Mouse (Mus musculus): ENCODE data around the gene Maml1. TPM values are rescaled to one million over a fixed set of nuclear protein-coding genes. Genes with fewer than 3 reads are reported as not detected.

Maml1 gene
- polyA plus RNA-seq, 1 experiment from 2014 or later, result 1.6 TPM

DNA sequence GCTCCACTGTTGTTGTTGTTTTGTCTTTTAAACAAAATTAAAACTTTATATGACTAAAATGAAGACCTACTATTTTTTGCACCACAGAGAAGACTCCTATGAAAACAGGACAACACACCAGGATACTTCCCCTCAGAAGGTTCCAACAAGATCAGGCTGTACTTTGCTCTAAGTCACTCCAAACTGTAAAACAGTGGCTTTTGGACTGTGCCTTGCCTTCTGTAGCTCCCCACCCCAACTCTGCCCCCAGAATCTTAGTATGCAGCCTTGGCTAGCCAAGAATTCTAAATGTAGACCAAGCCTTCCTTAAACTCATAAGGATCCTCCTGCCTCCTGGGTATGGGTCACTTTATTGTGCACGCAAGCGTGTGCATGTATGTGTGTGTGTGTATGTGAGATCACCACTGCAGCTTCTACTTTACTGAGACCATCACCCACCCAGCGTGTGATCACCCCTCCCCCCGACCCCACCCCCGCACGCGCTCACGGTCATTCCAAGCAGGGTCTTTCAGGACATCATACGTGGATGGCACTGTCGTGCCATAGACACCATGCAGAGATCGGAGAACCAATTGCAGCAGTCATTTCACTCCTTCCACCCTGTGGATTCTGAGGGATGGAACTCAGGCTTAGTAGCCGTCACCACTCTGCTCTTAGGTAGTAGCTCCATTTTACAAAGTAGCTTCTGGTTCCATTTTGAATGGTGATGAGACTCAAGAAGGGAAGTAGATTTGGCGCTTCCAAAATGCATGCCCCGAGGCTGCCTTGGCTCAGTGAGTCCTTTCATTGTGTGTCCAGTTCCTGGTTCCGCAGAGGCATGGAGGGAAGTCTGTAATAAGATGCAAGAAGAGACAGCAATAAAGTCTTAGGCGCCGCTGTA is 68.1 kb downstream of the Maml1 start:
- WGBS (ENCODE audit: insufficient replicate concordance), result 4% methylated on average over 17 of the region's 17 CpGs
- Histone ChIP-seq H3K27ac (ENCODE audit: low read depth) (peak overlapping the region; percentile 94), H3K9ac (replicated peaks) (peak overlapping the region; percentile 98), H3K4me1 (ENCODE audit: insufficient read depth) (peaks cover 33% of the 10 kb centered on the region), H3K4me3 (ENCODE audit: low read depth, low read length) (peak overlapping the region; percentile 78), H3K9me3 (ENCODE audit: low read length) (no peaks in the 10 kb centered on the region), H3K27me3 (ENCODE audit: insufficient read depth, low read length) (no peaks in the 10 kb centered on the region), H3K36me3 (replicated peaks; ENCODE audit: insufficient read depth, low read length) (no peaks in the 10 kb centered on the region), H3K4me2 (ENCODE audit: low read depth, low read length) (peak overlapping the region; percentile 80)
- DNase-seq (peak; percentile 36), ATAC-seq (0 out of 2 replicates have a peak, but pooled peaks have one; percentile 0)
- no peak for TF ChIP-seq EP300 (IDR thresholded peaks at IDR 0.05; ENCODE audit: low read depth)
- no peak for TF ChIP-seq CTCF (IDR thresholded peaks at IDR 0.05; ENCODE audit: low read depth)

DNA sequence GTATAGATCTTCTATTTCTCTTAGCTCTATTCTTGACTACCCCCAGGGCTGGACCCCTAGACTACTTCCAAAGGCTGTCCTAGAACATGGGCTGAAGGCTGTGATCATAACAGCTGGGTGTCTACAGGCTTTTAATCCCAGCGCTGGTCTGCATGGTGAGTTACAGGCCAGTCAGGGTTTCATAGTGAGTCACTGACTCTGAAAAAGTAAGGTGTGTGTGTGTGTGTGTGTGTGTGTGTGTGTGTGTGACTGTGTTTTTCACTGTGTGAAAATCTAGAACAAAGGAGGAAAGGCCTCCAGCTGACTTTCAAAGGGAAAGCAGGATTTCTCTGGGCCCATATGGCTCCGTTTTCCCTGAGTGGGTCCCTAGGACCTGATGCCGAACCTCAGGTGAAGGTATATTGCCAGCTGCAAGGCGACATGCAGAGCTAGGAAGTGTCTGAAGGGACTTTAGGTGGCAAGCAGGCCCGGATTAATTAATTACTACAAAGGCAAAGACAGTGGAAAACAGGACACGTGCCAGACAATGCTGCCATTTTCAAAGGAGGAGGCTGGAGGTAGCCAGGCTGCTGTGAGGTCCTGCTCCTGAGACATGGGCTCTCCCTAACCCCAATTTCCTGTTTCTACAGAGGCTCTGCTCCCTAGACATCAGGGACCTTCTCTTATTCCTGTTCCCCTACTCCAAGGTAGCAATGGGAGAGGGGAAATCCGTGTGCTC is 69.4 kb downstream of the Maml1 start:
- H3K9ac ChIP-seq (replicated peaks), result no peak overlapping the region

DNA sequence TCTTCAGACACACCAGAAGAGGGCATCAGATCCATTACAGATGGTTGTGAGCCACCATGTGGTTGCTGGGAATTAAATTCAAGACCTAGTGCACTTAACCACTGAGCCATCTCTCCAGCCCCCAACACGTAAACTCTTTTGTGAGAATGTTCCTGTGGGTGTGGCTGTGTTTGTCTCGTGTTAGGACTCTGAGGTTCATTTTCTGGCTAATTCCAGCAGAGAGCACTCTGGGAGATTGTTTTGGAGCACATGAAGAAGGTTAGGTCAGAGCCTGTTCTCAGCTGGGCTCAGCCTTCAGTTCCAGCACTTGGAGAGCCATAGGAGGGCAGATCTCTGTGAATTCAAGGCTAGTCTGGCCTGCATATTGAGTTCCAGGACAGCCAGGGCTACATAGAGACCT is 72.3 kb downstream of the Maml1 start:
- Histone ChIP-seq H3K27ac (ENCODE audit: low read depth) (no peak overlapping the region), H3K4me1 (ENCODE audit: insufficient read depth) (peaks cover 27% of the 10 kb centered on the region), H3K9ac (replicated peaks) (no peak overlapping the region), H3K27me3 (ENCODE audit: insufficient read depth, low read length) (no peaks in the 10 kb centered on the region), H3K4me2 (ENCODE audit: low read depth, low read length) (no peak overlapping the region), H3K4me3 (ENCODE audit: low read depth, low read length) (no peak overlapping the region), H3K9me3 (ENCODE audit: low read length) (no peaks in the 10 kb centered on the region), H3K36me3 (replicated peaks; ENCODE audit: insufficient read depth, low read length) (no peaks in the 10 kb centered on the region)
- DNase-seq, result no peak
- WGBS (ENCODE audit: insufficient replicate concordance), result 55% methylated on average over 2 of the region's 2 CpGs
- ATAC-seq, result no peak
- TF ChIP-seq CTCF (IDR thresholded peaks at IDR 0.05; ENCODE audit: low read depth) (peak; percentile 22; the same call in 1 of the 2 replicates), EP300 (IDR thresholded peaks at IDR 0.05; ENCODE audit: low read depth) (no peak)

More for the DNA sequence above, 69.4 kb downstream of the Maml1 start:
- Histone ChIP-seq H3K27me3 (ENCODE audit: insufficient read depth, low read length) (no peaks in the 10 kb centered on the region), H3K36me3 (replicated peaks; ENCODE audit: insufficient read depth, low read length) (no peaks in the 10 kb centered on the region), H3K9me3 (ENCODE audit: low read length) (no peaks in the 10 kb centered on the region), H3K4me2 (ENCODE audit: low read depth, low read length) (peak overlapping the region; percentile 80), H3K27ac (ENCODE audit: low read depth) (no peak overlapping the region), H3K4me3 (ENCODE audit: low read depth, low read length) (no peak overlapping the region), H3K4me1 (ENCODE audit: insufficient read depth) (peaks cover 38% of the 10 kb centered on the region)
- ATAC-seq (no peak), DNase-seq (peak; percentile 11)
- 63% methylated on average over 7 of the region's 7 CpGs for WGBS (ENCODE audit: insufficient replicate concordance)
- TF ChIP-seq EP300 (IDR thresholded peaks at IDR 0.05; ENCODE audit: low read depth), result no peak

DNA sequence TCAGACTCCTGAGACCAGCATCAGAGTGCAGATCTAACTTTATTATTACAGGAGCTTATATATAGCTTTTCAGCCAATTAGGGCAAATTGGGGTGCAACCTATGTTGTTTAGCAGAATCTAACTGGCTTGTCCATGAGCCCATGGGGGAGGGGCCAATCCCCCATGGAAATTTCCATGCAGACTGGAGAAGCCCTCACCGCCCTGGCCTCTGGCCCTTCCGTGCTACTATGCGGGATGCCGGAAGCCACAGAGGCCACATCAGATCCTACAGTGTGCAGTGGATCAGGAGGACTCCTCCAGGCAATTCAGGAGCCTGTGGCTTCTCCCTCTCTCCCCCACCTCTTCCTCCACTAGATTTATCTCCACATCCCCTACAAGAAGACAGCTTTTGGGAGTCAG is 74.3 kb downstream of the Maml1 start:
- H3K4me1 ChIP-seq (ENCODE audit: insufficient read depth), result peaks cover 30% of the 10 kb centered on the region; the same call in 1 of the 2 replicates
- no peak overlapping the region for H3K4me3 ChIP-seq (ENCODE audit: low read depth, low read length)
- H3K36me3 ChIP-seq (replicated peaks; ENCODE audit: insufficient read depth, low read length), result no peaks in the 10 kb centered on the region
- H3K9ac ChIP-seq (replicated peaks), result no peak overlapping the region
- TF ChIP-seq CTCF (IDR thresholded peaks at IDR 0.05; ENCODE audit: low read depth), result no peak
- no peak for TF ChIP-seq EP300 (IDR thresholded peaks at IDR 0.05; ENCODE audit: low read depth)
- no peaks in the 10 kb centered on the region for H3K9me3 ChIP-seq (ENCODE audit: low read length)
- 69% methylated on average over 4 of the region's 4 CpGs for WGBS (ENCODE audit: insufficient replicate concordance)
- no peaks in the 10 kb centered on the region for H3K27me3 ChIP-seq (ENCODE audit: insufficient read depth, low read length)
- no peak overlapping the region for H3K27ac ChIP-seq (ENCODE audit: low read depth)
- DNase-seq (no peak), ATAC-seq (no peak)
- no peak overlapping the region for H3K4me2 ChIP-seq (ENCODE audit: low read depth, low read length)

DNA sequence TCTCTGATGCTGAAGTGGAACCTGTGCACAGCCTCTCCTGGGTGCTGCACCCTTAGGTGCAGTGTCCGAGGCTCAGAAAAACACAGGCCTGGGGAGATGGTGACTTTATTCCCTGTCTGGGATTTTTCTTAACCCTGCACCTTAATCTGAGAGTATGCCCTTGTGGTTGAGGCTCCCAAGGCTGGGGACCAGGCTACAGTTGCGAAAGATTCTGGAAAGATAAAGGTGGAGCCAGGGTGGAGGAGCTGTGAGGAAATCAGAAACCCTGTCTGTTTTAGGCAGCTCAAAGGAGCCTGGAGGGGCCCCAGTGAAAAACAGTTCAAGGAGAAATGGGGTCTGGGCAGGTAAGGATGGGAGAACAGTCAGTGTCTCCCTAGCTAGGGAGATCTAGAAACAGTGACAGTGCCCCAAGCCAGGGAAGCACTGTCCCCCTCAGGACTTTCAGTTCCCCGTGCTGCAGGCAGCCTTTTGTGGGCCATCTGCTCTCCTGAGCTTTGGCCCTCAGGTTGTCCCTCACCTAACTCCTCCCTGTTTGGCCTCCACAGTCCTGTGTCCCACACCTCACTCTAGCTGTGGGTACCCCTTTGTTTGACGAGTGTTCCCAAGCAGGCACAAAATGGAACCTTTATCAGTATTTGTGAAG is 75.3 kb downstream of the Maml1 start:
- no peak overlapping the region for H3K27ac ChIP-seq (ENCODE audit: low read depth)
- no peaks in the 10 kb centered on the region for H3K27me3 ChIP-seq (ENCODE audit: insufficient read depth, low read length)
- H3K9ac ChIP-seq (replicated peaks), result no peak overlapping the region
- TF ChIP-seq CTCF (IDR thresholded peaks at IDR 0.05; ENCODE audit: low read depth) (no peak), EP300 (IDR thresholded peaks at IDR 0.05; ENCODE audit: low read depth) (no peak)
- H3K4me3 ChIP-seq (ENCODE audit: low read depth, low read length), result no peak overlapping the region
- H3K4me2 ChIP-seq (ENCODE audit: low read depth, low read length), result no peak overlapping the region
- peaks cover 33% of the 10 kb centered on the region for H3K4me1 ChIP-seq (ENCODE audit: insufficient read depth)
- 64% methylated on average over 4 of the region's 4 CpGs for WGBS (ENCODE audit: insufficient replicate concordance)
- no peak for DNase-seq
- no peak for ATAC-seq
- H3K36me3 ChIP-seq (replicated peaks; ENCODE audit: insufficient read depth, low read length), result no peaks in the 10 kb centered on the region
- H3K9me3 ChIP-seq (ENCODE audit: low read length), result no peaks in the 10 kb centered on the region

DNA sequence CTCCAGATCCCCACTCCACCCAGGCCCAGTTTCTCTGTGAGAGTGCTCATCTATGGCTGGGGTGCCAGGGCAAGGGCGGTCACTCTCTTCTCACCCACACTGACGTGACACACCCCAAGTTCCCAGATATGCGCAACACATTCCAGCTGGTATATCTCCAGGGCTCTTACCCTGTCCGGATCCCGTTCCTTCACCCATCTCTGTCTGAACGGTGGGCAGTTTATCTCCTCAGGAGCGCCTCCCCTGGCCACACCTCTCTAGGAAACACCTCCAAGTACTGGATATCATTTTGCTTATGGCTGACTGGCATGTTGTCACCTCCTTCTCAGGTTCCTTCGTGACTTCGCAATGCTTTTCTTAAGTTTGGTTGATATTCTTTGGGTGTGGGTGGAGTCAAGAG is 76.5 kb downstream of the Maml1 start:
- DNase-seq, result no peak
- H3K27me3 ChIP-seq (ENCODE audit: insufficient read depth, low read length), result no peaks in the 10 kb centered on the region
- no peak overlapping the region for H3K27ac ChIP-seq (ENCODE audit: low read depth)
- no peak overlapping the region for H3K9ac ChIP-seq (replicated peaks)
- no peak overlapping the region for H3K4me2 ChIP-seq (ENCODE audit: low read depth, low read length)
- WGBS (ENCODE audit: insufficient replicate concordance), result 70% methylated on average over 9 of the region's 9 CpGs
- H3K9me3 ChIP-seq (ENCODE audit: low read length), result no peaks in the 10 kb centered on the region
- no peaks in the 10 kb centered on the region for H3K36me3 ChIP-seq (replicated peaks; ENCODE audit: insufficient read depth, low read length)
- no peak for TF ChIP-seq CTCF (IDR thresholded peaks at IDR 0.05; ENCODE audit: low read depth)
- no peak for TF ChIP-seq EP300 (IDR thresholded peaks at IDR 0.05; ENCODE audit: low read depth)
- H3K4me1 ChIP-seq (ENCODE audit: insufficient read depth), result peaks cover 43% of the 10 kb centered on the region
- no peak overlapping the region for H3K4me3 ChIP-seq (ENCODE audit: low read depth, low read length)
- ATAC-seq, result no peak

Data from liver, postnatal 0 days (tissue).